Comparison of ENCODE assay signal across 9 mouse cellular contexts in the genomic region with DNA sequence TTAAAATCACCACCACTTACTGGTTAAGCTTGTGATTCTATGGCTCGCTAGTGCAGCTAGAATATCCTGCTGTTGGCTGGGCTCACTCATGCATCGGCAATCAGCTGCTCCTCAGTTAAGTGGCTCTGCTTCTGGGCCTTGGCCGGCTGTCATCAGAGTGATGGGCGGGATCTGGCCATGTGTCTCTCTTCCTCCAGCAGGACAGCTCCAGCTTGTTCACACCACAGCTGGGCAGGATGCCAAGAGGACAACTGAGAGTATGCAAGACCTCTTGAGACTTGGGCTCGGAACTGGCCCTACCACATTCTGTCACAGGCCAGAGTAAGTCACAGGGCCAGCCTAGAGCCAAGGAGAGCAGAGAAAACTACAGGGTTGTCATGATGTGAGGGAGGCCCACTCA. TPM values are rescaled to one million over a fixed set of nuclear protein-coding genes. Genes with fewer than 3 reads are reported as not detected.
A peak's percentile ranks its signal among the peaks of the same experiment; 100 is the strongest.
DNase-seq lines count a peak whose midpoint lies in the region; ATAC-seq and TF ChIP-seq lines count a peak whose summit lies in the region.
"Had no signal": no experiment of that assay in that cellular context is flagged by ENCODE, and none has a peak within 500 bp of the region (broad histone marks: within the 10 kb centered on the region; RNA-seq: fewer than 3 reads in every experiment).

No protein-coding gene starts in this region.

- 0 out of 2 replicates have a peak, but pooled peaks have one; percentile 38 for ATAC-seq in intestine, embryonic 14.5 days (replicated peaks; ENCODE audit: low FRiP score, low TSS enrichment, low read depth)
- no peak for ATAC-seq in intestine, postnatal 0 days
- ATAC-seq in forebrain, embryonic 12.5 days (ENCODE audit: low FRiP score): no peak
- ATAC-seq in heart, embryonic 16.5 days (replicated peaks; ENCODE audit: extremely low read depth, insufficient read depth, low FRiP score): peak; percentile 70
- ATAC-seq in stomach, postnatal 0 days (ENCODE audit: low FRiP score, low TSS enrichment): no peak
- ATAC-seq in cerebellum, adult (ENCODE audit: insufficient number of reproducible peaks, low FRiP score, low TSS enrichment): no peak

- H3K36me3 ChIP-seq in intestine, embryonic 14.5 days (ENCODE audit: control insufficient read depth, insufficient read depth, low read length): no peaks in the 10 kb centered on the region
- no peaks in the 10 kb centered on the region for H3K36me3 ChIP-seq in intestine, postnatal 0 days (ENCODE audit: control insufficient read depth, insufficient read depth)
- H3K36me3 ChIP-seq in forebrain, embryonic 12.5 days (replicated peaks): no peaks in the 10 kb centered on the region
- no peaks in the 10 kb centered on the region for H3K36me3 ChIP-seq in heart, embryonic 16.5 days (ENCODE audit: control insufficient read depth, insufficient read depth)
- H3K36me3 ChIP-seq in stomach, postnatal 0 days (ENCODE audit: control insufficient read depth, insufficient read depth, low read length): no peaks in the 10 kb centered on the region

- H3K4me1 ChIP-seq in intestine, embryonic 14.5 days (replicated peaks; ENCODE audit: control insufficient read depth, insufficient read depth, low read length): peaks cover 8% of the 10 kb centered on the region
- no peaks in the 10 kb centered on the region for H3K4me1 ChIP-seq in intestine, postnatal 0 days (replicated peaks; ENCODE audit: control insufficient read depth, insufficient read depth, low read length)
- H3K4me1 ChIP-seq in forebrain, embryonic 12.5 days: peaks cover 72% of the 10 kb centered on the region
- peaks cover 40% of the 10 kb centered on the region for H3K4me1 ChIP-seq in heart, embryonic 16.5 days (ENCODE audit: control insufficient read depth, insufficient read depth, low read length)
- no peaks in the 10 kb centered on the region for H3K4me1 ChIP-seq in stomach, postnatal 0 days (replicated peaks; ENCODE audit: control insufficient read depth, insufficient read depth)

- H3K9me3 ChIP-seq in intestine, embryonic 14.5 days (ENCODE audit: control insufficient read depth, low read length): no peaks in the 10 kb centered on the region
- H3K9me3 ChIP-seq in intestine, postnatal 0 days (ENCODE audit: control insufficient read depth): no peaks in the 10 kb centered on the region
- no peaks in the 10 kb centered on the region for H3K9me3 ChIP-seq in forebrain, embryonic 12.5 days
- no peaks in the 10 kb centered on the region for H3K9me3 ChIP-seq in heart, embryonic 16.5 days (replicated peaks; ENCODE audit: control insufficient read depth, low read length)
- H3K9me3 ChIP-seq in stomach, postnatal 0 days (ENCODE audit: control insufficient read depth, low read length): no peaks in the 10 kb centered on the region

- H3K9ac ChIP-seq in intestine, embryonic 14.5 days (ENCODE audit: low read length): no peak overlapping the region
- H3K9ac ChIP-seq in intestine, postnatal 0 days (ENCODE audit: low read depth, low read length): no peak overlapping the region
- H3K9ac ChIP-seq in forebrain, embryonic 12.5 days: no peak overlapping the region
- no peak overlapping the region for H3K9ac ChIP-seq in heart, embryonic 16.5 days (ENCODE audit: low read length)
- no peak overlapping the region for H3K9ac ChIP-seq in stomach, postnatal 0 days (ENCODE audit: low read length)

- no peaks in the 10 kb centered on the region for H3K27me3 ChIP-seq in intestine, embryonic 14.5 days (replicated peaks; ENCODE audit: control insufficient read depth, insufficient read depth, low read length)
- H3K27me3 ChIP-seq in intestine, postnatal 0 days (replicated peaks; ENCODE audit: control insufficient read depth, insufficient read depth, low read length): no peaks in the 10 kb centered on the region
- H3K27me3 ChIP-seq in forebrain, embryonic 12.5 days: no peaks in the 10 kb centered on the region
- peaks cover 5% of the 10 kb centered on the region; the same call in 1 of the 2 replicates for H3K27me3 ChIP-seq in heart, embryonic 16.5 days (ENCODE audit: control insufficient read depth, insufficient read depth, low read length)
- no peaks in the 10 kb centered on the region for H3K27me3 ChIP-seq in stomach, postnatal 0 days (ENCODE audit: control insufficient read depth, insufficient read depth, low read length)

- peak; percentile 71 for DNase-seq in intestine, embryonic 14.5 days (ENCODE audit: low spot score)
- peak; percentile 37 to 58 for DNase-seq in kidney, postnatal 36 days
- DNase-seq in stomach, postnatal 0 days (ENCODE audit: low spot score): peak; percentile 48
- DNase-seq in cerebellum, adult 11 months: no peak

- no peak for TF ChIP-seq CTCF in intestine, postnatal 0 days (IDR thresholded peaks at IDR 0.05; ENCODE audit: low read depth)
- TF ChIP-seq CTCF in stomach, postnatal 0 days (IDR thresholded peaks at IDR 0.05; ENCODE audit: low read depth): no peak

- TF ChIP-seq EP300 in stomach, postnatal 0 days (optimal IDR thresholded peaks at IDR 0.05): no peak

- WGBS in intestine, embryonic 14.5 days: 25% methylated on average over 5 of the region's 5 CpGs
- 33% methylated on average over 5 of the region's 5 CpGs for WGBS in intestine, postnatal 0 days
- 40% methylated on average over 5 of the region's 5 CpGs for WGBS in forebrain, embryonic 12.5 days
- WGBS in heart, embryonic 16.5 days: 26% methylated on average over 5 of the region's 5 CpGs
- WGBS in stomach, postnatal 0 days: 25% methylated on average over 5 of the region's 5 CpGs

- no peak overlapping the region for H3K27ac ChIP-seq in intestine, embryonic 14.5 days (ENCODE audit: low read depth)
- no peak overlapping the region for H3K27ac ChIP-seq in intestine, postnatal 0 days (ENCODE audit: low read depth, low read length)
- peak overlapping the region; percentile 85 for H3K27ac ChIP-seq in forebrain, embryonic 12.5 days
- peak overlapping the region; percentile 87 for H3K27ac ChIP-seq in heart, embryonic 16.5 days (ENCODE audit: low read length)
- no peak overlapping the region for H3K27ac ChIP-seq in stomach, postnatal 0 days (replicated peaks)

- H3K4me3 ChIP-seq in intestine, embryonic 14.5 days (ENCODE audit: low read depth, low read length): no peak overlapping the region
- H3K4me3 ChIP-seq in intestine, postnatal 0 days (ENCODE audit: low read depth, low read length): no peak overlapping the region
- H3K4me3 ChIP-seq in forebrain, embryonic 12.5 days (replicated peaks): no peak overlapping the region
- H3K4me3 ChIP-seq in heart, embryonic 16.5 days (ENCODE audit: low read length): no peak overlapping the region
- H3K4me3 ChIP-seq in stomach, postnatal 0 days (ENCODE audit: low read depth, low read length): no peak overlapping the region

- H3K4me2 ChIP-seq in intestine, embryonic 14.5 days (ENCODE audit: low read length): no peak overlapping the region
- H3K4me2 ChIP-seq in intestine, postnatal 0 days (replicated peaks; ENCODE audit: low read depth): no peak overlapping the region
- no peak overlapping the region for H3K4me2 ChIP-seq in forebrain, embryonic 12.5 days
- H3K4me2 ChIP-seq in heart, embryonic 16.5 days (ENCODE audit: low read depth, low read length): no peak overlapping the region
- H3K4me2 ChIP-seq in stomach, postnatal 0 days (replicated peaks; ENCODE audit: low read depth): no peak overlapping the region

RNA-seq across cellular contexts. Expression of a gene that starts 39.7 kb away (rescaled TPM):
- polyA plus RNA-seq in intestine, embryonic 14.5 days (2014; fragmentation: Nextera tagmentation; extraction: Ambion mirVana): 0.39 and 0.50 TPM in 2 replicates
- 0.17 and 0.20 TPM in 2 replicates for polyA plus RNA-seq in intestine, postnatal 0 days (2015; fragmentation: Nextera tagmentation; extraction: Ambion mirVana)
- polyA plus RNA-seq in forebrain, embryonic 12.5 days (2016; fragmentation: Nextera tagmentation; extraction: Ambion mirVana): 0.96 and 1.1 TPM in 2 replicates
- 0.11 and 0.12 TPM in 2 replicates for polyA plus RNA-seq in heart, embryonic 16.5 days (2015; fragmentation: Nextera tagmentation; extraction: Ambion mirVana)
- 0.28 and 0.53 TPM in 2 replicates for polyA plus RNA-seq in stomach, postnatal 0 days (2015; fragmentation: Nextera tagmentation; extraction: Ambion mirVana)
- polyA plus RNA-seq: liver, embryonic 16.5 days had no signal

Comparison
In these comparisons a context has a peak if more than half of its experiments do, and no peak if none do; other contexts are left out.
1. ATAC-seq: peak in intestine, embryonic 14.5 days (single experiment) and heart, embryonic 16.5 days (single experiment); none in intestine, postnatal 0 days (single experiment), forebrain, embryonic 12.5 days (single experiment), stomach, postnatal 0 days (single experiment) and cerebellum, adult (single experiment).
2. H3K27ac ChIP-seq: peak in forebrain, embryonic 12.5 days (single experiment) and heart, embryonic 16.5 days (single experiment); none in intestine, embryonic 14.5 days (single experiment), intestine, postnatal 0 days (single experiment) and stomach, postnatal 0 days (single experiment).